Mouse (Mus musculus) hindbrain, embryonic 16.5 days (tissue): ENCODE results near the gene Plscr5. TPM values are rescaled to one million over a fixed set of nuclear protein-coding genes. Genes with fewer than 3 reads are reported as not detected.
A peak's percentile ranks its signal among the peaks of the same experiment; 100 is the strongest.

Experiments
- ATAC-seq: fragments of 200-750 bp; cut with Nextera tagmentation; 2 replicates; pipeline ENCODE4 v1.8.0; 2017; ENCODE audit warnings: moderate TSS enrichment, moderate library complexity
- H3K27ac ChIP-seq: fragments of 300-500 bp; sonication (generic); 2 replicates; pipeline ENCODE4 v1.5.1; 2014; ENCODE audit warnings: low read depth, mild to moderate bottlenecking, control low read depth, low read length, moderate library complexity
- H3K27me3 ChIP-seq: fragments of 300-500 bp; sonication (generic); replicated peaks from 2 replicates; pipeline ENCODE4 v1.6.1; 2014; ENCODE audit warnings: low read length; ENCODE audit not compliant: control insufficient read depth, insufficient read depth
- H3K36me3 ChIP-seq: fragments of 300-500 bp; sonication (generic); 2 replicates; pipeline ENCODE4 v1.6.1; 2014; ENCODE audit warnings: mild to moderate bottlenecking, low read length, moderate library complexity, mixed read lengths; ENCODE audit not compliant: control insufficient read depth, insufficient read depth
- H3K4me1 ChIP-seq: fragments of 300-500 bp; sonication (generic); 2 replicates; pipeline ENCODE4 v1.6.1; 2014; ENCODE audit warnings: low read depth, low read length; ENCODE audit not compliant: control insufficient read depth, insufficient read depth
- H3K4me2 ChIP-seq: fragments of 300-500 bp; sonication (generic); 2 replicates; pipeline ENCODE4 v1.6.1; 2014; ENCODE audit warnings: mild to moderate bottlenecking, low read length, control low read depth, moderate library complexity
- H3K4me3 ChIP-seq: fragments of 300-500 bp; sonication (generic); 2 replicates; pipeline ENCODE4 v1.5.1; 2014; ENCODE audit warnings: mild to moderate bottlenecking, low read length, control low read depth, moderate library complexity
- H3K9ac ChIP-seq: fragments of 300-500 bp; sonication (generic); 2 replicates; pipeline ENCODE4 v1.6.1; 2014; ENCODE audit warnings: low read depth, mild to moderate bottlenecking, control low read depth, low read length, moderate library complexity
- H3K9me3 ChIP-seq: fragments of 300-500 bp; sonication (generic); 2 replicates; pipeline ENCODE4 v1.6.1; 2014; ENCODE audit warnings: mild to moderate bottlenecking, low read length, moderate library complexity; ENCODE audit not compliant: control insufficient read depth
- WGBS: fragments of 180-500 bp; shearing (Covaris S2); extraction: QIAGEN DNeasy Blood & Tissue Kit; methylation state at CpG from one replicate; pipeline ENCODE4 v1.1.7; 2014; 5-methylcytosine and 5-hydroxymethylcytosine counted together
- polyA plus RNA-seq: library from polyadenylated mRNA; unstranded; fragments of >200 nt; fragmentation: Nextera tagmentation; extraction: Ambion mirVana; gene quantifications from 2 replicates; pipeline ENCODE4 v1.2.1, GENCODE M21; 2015

Plscr5 gene
- polyA plus RNA-seq, 1 experiment from 2014 or later: 0.55 TPM

DNA sequence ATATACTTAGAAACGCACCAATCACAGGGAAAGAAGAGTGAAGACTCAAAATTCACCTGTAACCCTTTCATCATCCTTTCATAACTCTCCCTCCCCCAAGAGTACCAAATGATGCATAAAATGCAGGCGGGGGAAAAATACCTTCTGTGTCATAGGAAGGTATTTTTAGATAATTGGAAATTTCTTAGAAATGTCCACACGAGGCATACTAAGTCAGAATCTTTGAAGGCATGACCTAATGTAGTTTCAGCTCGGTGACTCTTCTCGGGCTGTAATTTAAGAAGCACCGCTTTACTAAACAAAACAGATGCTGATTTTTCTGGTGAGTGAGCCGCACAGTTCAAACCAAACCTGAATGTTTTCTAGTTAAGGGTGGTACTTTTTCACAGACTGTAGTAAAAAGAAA is 56.7 kb downstream of the Plscr5 start, which contains the start of gene Plscr1:
Gene Plscr1, plus strand, starts transcription at position 304 of the 406 bp plus-strand sequence.
- ATAC-seq: no peak
- Histone ChIP-seq H3K27ac (peak within 1 kb of the TSS; percentile 79), H3K27me3 (no peaks in the 10 kb centered on the region), H3K4me1 (peaks cover 9% of the 10 kb centered on the region), H3K4me2 (peak within 1 kb of the TSS; percentile 78), H3K9ac (peak within 1 kb of the TSS; percentile 76), H3K9me3 (no peaks in the 10 kb centered on the region), H3K4me3 (peak within 1 kb of the TSS; percentile 57), H3K36me3 (no peaks in the 10 kb centered on the region)
- WGBS: 40% methylated on average over 7 of the region's 7 CpGs

DNA sequence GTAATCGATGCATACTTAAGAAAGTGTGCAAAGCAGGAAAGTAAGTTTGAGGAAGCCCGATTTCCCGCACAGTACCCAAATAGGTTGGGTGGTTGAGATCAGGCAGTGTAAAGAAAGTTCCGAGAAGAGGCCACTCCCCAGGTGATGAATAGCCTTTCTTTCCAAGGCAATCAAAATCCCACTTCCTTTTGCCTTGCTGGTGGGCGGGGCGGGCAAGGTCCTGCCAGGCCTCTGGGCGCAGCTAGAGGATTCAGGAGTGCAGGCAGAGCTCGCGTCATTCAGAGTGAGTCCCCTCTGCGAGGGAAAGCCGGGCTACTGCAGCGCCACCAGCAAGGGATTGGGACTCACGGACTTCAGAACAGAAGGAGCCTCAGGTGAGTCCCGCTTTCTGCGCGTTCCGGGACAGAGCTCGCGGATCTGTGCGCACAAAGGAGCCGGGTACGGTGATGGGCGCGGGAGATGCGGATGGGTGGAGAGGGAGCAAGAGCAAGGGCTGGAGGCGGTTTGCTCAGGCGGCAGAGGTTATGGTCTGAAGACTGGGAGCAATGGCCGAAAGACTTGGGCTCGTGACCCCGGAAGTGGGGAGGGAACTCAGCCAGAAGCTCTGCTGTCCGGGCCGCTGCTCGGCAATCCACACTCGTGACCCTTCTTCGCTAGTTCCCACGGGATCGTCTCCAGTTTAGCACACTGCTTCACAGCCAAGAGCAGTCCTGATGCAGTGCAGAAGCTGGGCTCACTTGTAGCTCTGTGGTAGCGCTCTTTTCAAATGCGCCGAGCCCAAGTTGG is 57.4 kb downstream of the Plscr5 start:
- Histone ChIP-seq H3K4me2 (peak overlapping the region; percentile 78), H3K27me3 (no peaks in the 10 kb centered on the region), H3K4me1 (peaks cover 9% of the 10 kb centered on the region), H3K4me3 (peak overlapping the region; percentile 57), H3K9ac (peak overlapping the region; percentile 76), H3K36me3 (no peaks in the 10 kb centered on the region), H3K27ac (peak overlapping the region; percentile 79), H3K9me3 (no peaks in the 10 kb centered on the region)
- WGBS: under 1% methylated on average over 40 of the region's 40 CpGs
- ATAC-seq: peak; percentile 94

DNA sequence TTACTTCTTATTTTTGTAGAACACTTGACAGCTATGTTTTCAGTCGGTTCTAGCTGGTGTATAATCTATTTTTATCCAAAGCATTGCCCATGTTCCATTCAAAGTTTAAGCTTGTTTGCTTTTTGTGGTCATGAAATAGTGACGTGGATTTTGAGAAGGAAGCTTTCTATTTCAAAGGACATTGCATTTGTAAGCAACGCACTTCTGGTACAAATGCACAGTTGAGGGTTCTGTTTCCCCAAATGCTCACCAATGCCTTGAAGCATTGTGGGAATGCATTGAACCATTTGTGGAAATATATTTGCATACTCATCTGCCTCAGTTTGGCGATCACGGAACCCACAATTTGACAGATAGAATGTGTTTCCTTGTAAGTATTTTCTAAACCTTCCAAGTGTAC is 60.0 kb downstream of the Plscr5 start:
- Histone ChIP-seq H3K27me3 (no peaks in the 10 kb centered on the region), H3K4me3 (no peak overlapping the region), H3K27ac (no peak overlapping the region), H3K36me3 (no peaks in the 10 kb centered on the region), H3K9me3 (no peaks in the 10 kb centered on the region), H3K9ac (no peak overlapping the region), H3K4me1 (peaks cover 9% of the 10 kb centered on the region), H3K4me2 (no peak overlapping the region)
- ATAC-seq: no peak
- 77% methylated on average over 5 of the region's 5 CpGs for WGBS

DNA sequence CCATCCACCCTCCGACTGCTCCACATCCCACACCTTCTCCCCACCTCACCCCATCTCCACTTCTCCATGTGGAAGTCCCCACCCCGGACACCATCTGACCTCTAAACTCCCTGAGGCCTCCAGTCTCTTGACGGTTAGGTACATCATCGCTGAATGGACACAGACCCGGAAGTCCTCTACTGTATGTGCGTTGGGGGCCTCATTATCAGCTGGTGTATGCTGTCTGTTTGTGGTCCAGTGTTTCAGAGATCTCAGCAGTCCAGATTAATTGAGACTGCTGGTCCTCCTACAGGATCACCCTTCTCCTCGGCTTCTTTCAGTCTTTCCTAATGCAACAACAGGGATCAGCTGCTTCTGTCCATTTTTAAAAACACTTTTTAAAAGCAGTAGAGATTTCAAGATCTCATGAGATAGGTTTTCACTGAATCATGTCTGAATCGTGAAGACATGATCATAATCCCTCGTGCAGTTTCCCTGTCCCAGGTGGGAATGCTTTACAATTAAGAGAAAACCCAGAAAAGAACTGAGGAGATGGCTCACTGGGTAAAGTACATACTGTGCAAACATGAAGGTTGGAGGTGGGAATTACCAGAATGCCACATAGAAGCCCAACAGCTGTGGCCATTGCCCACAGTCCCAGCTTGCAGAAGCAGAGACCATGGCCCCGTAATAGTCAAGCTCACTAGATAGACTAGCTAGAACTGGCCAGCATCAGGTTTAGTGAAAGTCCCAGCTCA is 61.0 kb downstream of the Plscr5 start:
- no peak overlapping the region for H3K4me3 ChIP-seq
- no peak overlapping the region for H3K9ac ChIP-seq
- H3K36me3 ChIP-seq: no peaks in the 10 kb centered on the region
- 93% methylated on average over 10 of the region's 10 CpGs for WGBS
- no peak overlapping the region for H3K4me2 ChIP-seq
- no peaks in the 10 kb centered on the region for H3K9me3 ChIP-seq
- H3K27me3 ChIP-seq: no peaks in the 10 kb centered on the region
- H3K27ac ChIP-seq: no peak overlapping the region
- ATAC-seq: no peak
- peaks cover 9% of the 10 kb centered on the region for H3K4me1 ChIP-seq

Other genes starting within 250 kb of the Plscr5 start
- 9.3 and 10.4 TPM in 2 replicates for gene Plscr1, start 56.8 kb downstream of the Plscr5 start, polyA plus RNA-seq
- 0.78 and 0.86 TPM in 2 replicates for gene Plscr2, start 82.7 kb downstream of the Plscr5 start, polyA plus RNA-seq
- not detected in 2 replicates for gene 1700057G04Rik, start 116.4 kb downstream of the Plscr5 start, polyA plus RNA-seq